Mouse (Mus musculus): Measurements from ENCODE around the gene Gm11559.

DNA sequence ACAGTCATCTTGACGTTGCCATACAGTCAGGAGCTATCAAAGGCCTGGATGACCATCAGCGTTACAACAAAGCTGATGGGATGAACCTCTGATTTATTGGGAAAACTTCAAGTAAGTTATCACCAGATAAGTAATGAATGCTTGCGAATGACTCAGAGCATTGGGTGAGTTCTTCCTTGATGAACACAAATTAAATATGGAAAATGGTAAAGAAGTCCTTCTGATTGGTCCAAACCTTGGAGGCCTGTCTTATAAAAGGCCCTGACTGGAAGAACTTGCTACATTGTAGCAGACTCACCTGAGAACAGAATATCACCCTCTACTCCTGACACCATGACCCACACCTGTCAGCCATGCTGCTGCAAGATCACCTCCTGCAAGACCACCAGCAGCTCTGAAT, 50.2 kb downstream of the Gm11559 start, which contains the start of gene Gm11565:
- TF ChIP-seq POLR2A (IDR thresholded peaks at IDR 0.05; ENCODE audit: borderline replicate concordance, extremely low read depth, insufficient read depth, insufficient read length, poor library complexity, severe bottlenecking), result no peak
- TF ChIP-seq CTCF (IDR thresholded peaks at IDR 0.05; ENCODE audit: borderline replicate concordance, extremely low read depth, insufficient read depth, insufficient read length), result no peak

All from brain, embryonic 14.5 days (tissue).